Mouse (Mus musculus) MEL (cell line): ENCODE data around the gene Vmn1r222.
"Not testable (repeated sequence)": the region's sequence is repeated elsewhere in the genome, so short reads cannot be mapped to it uniquely, and the experiment has no call there.

Experiments used
- CTCF ChIP-seq, 3 experiments: IDR thresholded peaks in 2 of 3; conservative IDR thresholded peaks in 1 of 3; 2 replicates each; pipeline ENCODE4 v1.5.1; 2011 to 2012; ENCODE audit warnings: low read length in 3 of 3, low read depth in 2 of 3, mild to moderate bottlenecking in 2 of 3, improper control_type of control experiment in 1 of 3, inconsistent platforms in 1 of 3, mixed read lengths in 1 of 3, moderate library complexity in 1 of 3; ENCODE audit not compliant: control insufficient read depth in 1 of 3, insufficient read depth in 1 of 3, poor library complexity in 1 of 3, severe bottlenecking in 1 of 3
- E2F4 ChIP-seq: IDR thresholded peaks from 2 replicates; pipeline ENCODE4 v1.6.1; 2011; ENCODE audit warnings: low read depth, low read length, improper control_type of control experiment, borderline replicate concordance
- EP300 ChIP-seq, 2 experiments: IDR thresholded peaks; 2 replicates each; pipeline ENCODE4 v1.6.1; 2011; ENCODE audit warnings: improper control_type of control experiment in 2 of 2, low read length in 2 of 2, low read depth in 1 of 2, mild to moderate bottlenecking in 1 of 2
- KAT2A ChIP-seq: conservative IDR thresholded peaks from 2 replicates; pipeline ENCODE4 v1.6.1; 2012; ENCODE audit warnings: low read depth, low read length, improper control_type of control experiment, inconsistent platforms
- MEF2A ChIP-seq: IDR thresholded peaks from 2 replicates; pipeline ENCODE4 v1.6.1; 2014; ENCODE audit warnings: low read depth, mild to moderate bottlenecking, inconsistent platforms, low read length, improper control_type of control experiment; ENCODE audit not compliant: poor library complexity, insufficient replicate concordance, severe bottlenecking; ENCODE audit errors: extremely low read depth
- POLR2A ChIP-seq, 2 experiments: IDR thresholded peaks; 2 replicates each; pipeline ENCODE4 v1.6.1; 2011 to 2012; ENCODE audit warnings: low read length in 2 of 2, mild to moderate bottlenecking in 2 of 2, control low read depth in 1 of 2, improper control_type of control experiment in 1 of 2, low read depth in 1 of 2, moderate library complexity in 1 of 2; ENCODE audit not compliant: control insufficient read depth in 1 of 2, insufficient read depth in 1 of 2, poor library complexity in 1 of 2
- POLR2AphosphoS2 ChIP-seq: IDR thresholded peaks from 2 replicates; pipeline ENCODE4 v1.6.1; 2011; ENCODE audit warnings: low read length, improper control_type of control experiment
- POLR2AphosphoS5 ChIP-seq: IDR thresholded peaks from 2 replicates; pipeline ENCODE4 v1.6.1; 2012; ENCODE audit warnings: low read depth, borderline replicate concordance, mild to moderate bottlenecking, inconsistent platforms, low read length, moderate library complexity, mixed read lengths
- RAD21 ChIP-seq: IDR thresholded peaks from 2 replicates; pipeline ENCODE4 v1.6.1; 2011; ENCODE audit warnings: mild to moderate bottlenecking, low read depth, low read length, improper control_type of control experiment
- SMC3 ChIP-seq: IDR thresholded peaks from 2 replicates; pipeline ENCODE4 v1.6.1; 2011; ENCODE audit warnings: low read depth, low read length, improper control_type of control experiment
- TAL1 ChIP-seq: IDR thresholded peaks from 2 replicates; pipeline ENCODE4 v1.6.1; 2012; ENCODE audit warnings: mild to moderate bottlenecking, inconsistent platforms, low read length, moderate library complexity, mixed read lengths
- USF2 ChIP-seq, 2 experiments: IDR thresholded peaks; 2 replicates each; pipeline ENCODE4 v1.6.1; 2011 to 2012; ENCODE audit warnings: improper control_type of control experiment in 2 of 2, low read length in 2 of 2, borderline replicate concordance in 1 of 2, inconsistent platforms in 1 of 2, low read depth in 1 of 2, mild to moderate bottlenecking in 1 of 2; ENCODE audit not compliant: insufficient read depth in 1 of 2
- ZC3H11A ChIP-seq: IDR thresholded peaks from 2 replicates; pipeline ENCODE4 v1.6.1; 2012; ENCODE audit warnings: low read depth, mild to moderate bottlenecking, inconsistent platforms, low read length, improper control_type of control experiment

DNA sequence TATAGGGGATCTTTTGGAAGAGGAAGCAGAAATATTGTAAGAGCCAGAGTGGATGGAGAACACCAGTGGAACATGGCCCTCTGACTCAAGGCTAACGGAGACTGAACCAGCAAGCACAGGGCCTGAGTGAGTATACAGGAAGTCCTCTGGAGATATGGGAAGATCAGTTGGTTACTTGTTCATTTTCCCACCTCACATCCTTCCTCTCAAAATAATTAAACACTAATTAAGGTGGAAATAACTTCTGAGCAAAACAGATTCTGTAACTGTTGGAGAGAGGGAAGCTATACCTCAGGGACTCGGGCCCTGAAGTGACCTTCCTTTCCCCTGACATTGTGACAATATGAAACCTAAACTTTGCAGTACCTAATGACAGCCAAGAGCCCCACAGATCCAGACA lies 21.9 kb downstream of the Vmn1r222 start, which contains the start of gene Vmn1r221:
- not testable (repeated sequence) for TF ChIP-seq CTCF (IDR thresholded peaks at IDR 0.05 in 2 of 3, conservative IDR thresholded peaks at IDR 0.05 in 1 of 3; ENCODE audit: control insufficient read depth in 1 of 3, insufficient read depth in 1 of 3, low read depth in 2 of 3, low read length in 3 of 3, poor library complexity in 1 of 3, severe bottlenecking in 1 of 3); SMC3; POLR2AphosphoS5; TAL1; KAT2A; EP300 (IDR thresholded peaks at IDR 0.05; ENCODE audit: low read depth in 1 of 2, low read length in 2 of 2); USF2 (IDR thresholded peaks at IDR 0.05; ENCODE audit: borderline replicate concordance in 1 of 2, insufficient read depth in 1 of 2, low read depth in 1 of 2, low read length in 2 of 2); POLR2A (IDR thresholded peaks at IDR 0.05; ENCODE audit: control insufficient read depth in 1 of 2, insufficient read depth in 1 of 2, low read depth in 1 of 2, low read length in 2 of 2, poor library complexity in 1 of 2); POLR2AphosphoS2; E2F4; RAD21; MEF2A; ZC3H11A
